Mouse (Mus musculus): Measurements from ENCODE around the gene Tap2.
"Not testable (repeated sequence)": the region's sequence is repeated elsewhere in the genome, so short reads cannot be mapped to it uniquely, and the experiment has no call there.

Tap2 gene

GRCm38 (mm10) chr17:34211746-34212365, 8.5 kb downstream of the Tap2 start:
- DNase-seq (ENCODE audit: low read depth, low spot score), result no peak

- no peak for DNase-seq (ENCODE audit: low read depth, low spot score)
Observed at GRCm38 (mm10) chr17:34213936-34214335, 10.6 kb downstream of the Tap2 start.

- DNase-seq (ENCODE audit: low read depth, low spot score), result no peak
Observed at GRCm38 (mm10) chr17:34215176-34215575, 11.8 kb downstream of the Tap2 start.

- no peak for DNase-seq (ENCODE audit: low read depth, low spot score)
Observed at GRCm38 (mm10) chr17:34217216-34217928, 14.0 kb downstream of the Tap2 start.

DNA sequence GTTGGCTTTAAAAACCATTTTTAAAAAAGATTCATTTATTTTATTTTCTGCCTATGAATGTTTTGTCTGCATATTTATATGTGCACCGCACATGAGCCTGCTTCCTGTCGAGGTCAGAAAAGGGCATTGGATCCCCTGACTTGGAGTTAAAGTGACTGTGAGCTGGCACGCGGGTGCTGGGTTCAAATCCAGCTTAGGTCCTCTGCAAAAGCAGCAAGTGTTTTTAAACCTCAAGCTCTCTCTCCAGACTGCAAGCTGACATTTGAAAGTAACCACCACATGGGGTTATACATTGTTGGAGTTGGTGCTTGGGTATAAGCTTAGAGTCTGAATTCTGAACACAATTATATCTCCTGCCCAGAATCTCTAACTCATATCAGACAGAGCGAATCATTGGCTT, 14.7 kb downstream of the Tap2 start:
- DNase-seq (ENCODE audit: low read depth, low spot score), result no peak

DNA sequence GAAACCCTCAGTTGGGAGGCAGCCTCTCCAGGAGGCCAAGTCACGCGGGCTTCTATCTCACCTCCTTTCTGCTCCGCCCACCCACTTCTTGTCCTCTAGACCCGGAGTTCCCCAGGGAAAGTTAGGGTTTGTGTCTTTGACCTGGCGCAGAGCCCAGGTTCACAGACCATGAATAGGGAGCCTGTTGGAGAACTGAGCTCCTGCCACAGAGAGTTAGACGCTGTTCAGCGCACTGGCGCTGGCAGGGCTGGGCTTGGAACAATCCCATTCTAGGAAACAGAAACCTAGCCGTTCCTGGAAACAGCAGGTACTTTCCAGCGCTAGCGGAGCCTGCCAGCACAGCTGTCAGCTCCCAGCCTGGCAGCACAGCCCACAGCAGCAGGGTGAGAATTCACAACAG, 15.3 kb downstream of the Tap2 start:
- no peak for DNase-seq (ENCODE audit: low read depth, low spot score)

- peak; percentile 50 for DNase-seq (ENCODE audit: low read depth, low spot score)
Observed at GRCm38 (mm10) chr17:34219096-34219495, 15.8 kb downstream of the Tap2 start.

GRCm38 (mm10) chr17:34219801-34220200, 16.5 kb downstream of the Tap2 start:
- DNase-seq (ENCODE audit: low read depth, low spot score), result not testable (repeated sequence)

DNA sequence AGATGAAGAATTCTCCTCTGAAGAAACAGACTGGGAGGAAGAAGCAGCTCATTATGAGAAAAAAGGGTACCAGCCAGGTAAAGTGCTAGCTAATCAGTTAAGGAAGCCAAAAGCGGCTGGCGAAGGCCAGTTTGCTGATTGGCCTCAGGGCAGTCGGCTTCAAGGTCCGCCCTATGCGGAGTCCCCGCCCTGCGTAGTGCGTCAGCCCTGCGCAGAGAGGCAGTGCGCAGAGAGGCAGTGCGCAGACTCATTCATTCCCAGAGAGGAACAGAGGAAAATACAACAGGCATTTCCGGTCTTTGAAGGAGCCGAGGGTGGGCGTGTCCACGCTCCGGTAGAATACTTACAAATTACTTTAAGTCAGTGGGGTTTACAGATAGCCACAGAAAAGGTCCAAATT, 17.1 kb downstream of the Tap2 start:
- DNase-seq (ENCODE audit: low read depth, low spot score), result not testable (repeated sequence)

DNA sequence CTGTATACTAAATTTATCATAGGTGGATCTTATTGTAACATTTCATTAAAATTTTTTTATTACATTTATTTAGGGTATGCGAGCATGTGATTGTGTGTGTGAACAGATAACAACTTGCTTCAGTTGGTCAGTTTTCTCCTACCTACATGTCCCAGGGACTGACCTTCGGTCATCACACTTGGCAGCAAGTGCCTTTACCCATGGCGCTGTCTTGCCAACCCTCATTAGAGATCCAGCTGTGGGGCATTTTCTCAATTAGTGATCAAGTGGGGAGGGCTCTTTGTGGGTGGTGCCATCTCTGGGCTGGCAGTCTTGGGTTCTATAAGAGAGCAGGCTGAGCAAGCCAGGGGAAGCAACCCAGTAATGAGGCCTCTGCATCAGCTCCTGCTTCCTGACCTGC, 21.5 kb downstream of the Tap2 start:
- no peak for DNase-seq (ENCODE audit: low read depth, low spot score)

GRCm38 (mm10) chr17:34225426-34225825, 22.1 kb downstream of the Tap2 start:
- no peak for DNase-seq (ENCODE audit: low read depth, low spot score)

DNA sequence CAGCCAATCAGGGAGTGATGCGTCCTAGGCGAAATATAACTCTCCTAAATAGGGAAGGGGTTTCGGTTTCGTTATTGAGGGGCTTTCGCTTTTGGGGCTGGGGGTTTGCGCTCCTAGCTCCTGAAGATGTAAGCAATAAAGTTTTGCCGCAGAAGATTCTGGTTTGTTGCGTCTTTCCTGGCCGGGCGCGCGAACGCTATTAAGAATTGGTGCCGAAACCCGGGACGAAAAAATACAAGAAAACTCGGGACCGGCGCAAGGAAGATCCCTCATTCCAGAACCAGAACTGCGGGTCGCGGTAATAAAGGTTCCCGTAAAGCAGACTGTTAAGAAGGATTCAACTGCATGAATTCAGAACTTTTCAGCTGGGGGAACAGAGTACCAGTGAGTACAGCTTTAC, 22.6 kb downstream of the Tap2 start:
- not testable (repeated sequence) for DNase-seq (ENCODE audit: low read depth, low spot score)

DNA sequence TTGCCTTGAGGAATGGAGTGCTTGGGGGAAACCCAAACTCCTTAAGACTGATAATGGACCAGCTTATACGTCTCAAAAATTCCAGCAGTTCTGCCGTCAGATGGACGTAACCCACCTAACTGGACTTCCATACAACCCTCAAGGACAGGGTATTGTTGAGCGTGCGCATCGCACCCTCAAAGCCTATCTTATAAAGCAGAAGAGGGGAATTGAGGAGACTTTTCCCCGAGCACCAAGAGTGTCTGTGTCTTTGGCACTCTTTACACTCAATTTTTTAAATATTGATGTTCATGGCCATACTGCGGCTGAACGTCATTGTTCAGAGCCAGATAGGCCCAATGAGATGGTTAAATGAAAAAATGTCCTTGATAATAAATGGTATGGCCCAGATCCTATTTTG, 27.6 kb downstream of the Tap2 start:
- DNase-seq (ENCODE audit: low read depth, low spot score), result not testable (repeated sequence)

DNA sequence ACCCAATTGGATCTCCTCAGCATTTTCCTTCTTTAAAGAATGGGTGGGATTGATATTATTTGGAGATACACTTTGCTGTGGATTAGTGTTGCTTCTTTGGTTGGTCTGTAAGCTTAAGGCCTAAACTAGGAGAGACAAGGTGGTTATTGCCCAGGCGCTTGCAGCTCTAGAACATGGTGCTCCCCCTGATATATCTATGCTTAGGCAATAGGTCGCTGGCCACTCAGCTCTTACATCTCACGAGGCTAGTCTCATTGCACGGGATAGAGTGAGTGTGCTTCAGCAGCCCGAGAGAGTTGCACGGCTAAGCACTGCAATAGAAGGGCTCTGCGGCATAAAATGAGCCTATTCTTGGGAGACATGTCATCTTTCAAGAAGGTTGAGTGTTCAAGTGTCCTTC, 28.7 kb downstream of the Tap2 start:
- DNase-seq (ENCODE audit: low read depth, low spot score), result not testable (repeated sequence)

- peak; percentile 92 for DNase-seq (ENCODE audit: low read depth, low spot score)
Observed at GRCm38 (mm10) chr17:34234926-34235325, 31.6 kb downstream of the Tap2 start.

GRCm38 (mm10) chr17:34236691-34237090, 33.4 kb downstream of the Tap2 start:
- DNase-seq (ENCODE audit: low read depth, low spot score), result no peak

DNA sequence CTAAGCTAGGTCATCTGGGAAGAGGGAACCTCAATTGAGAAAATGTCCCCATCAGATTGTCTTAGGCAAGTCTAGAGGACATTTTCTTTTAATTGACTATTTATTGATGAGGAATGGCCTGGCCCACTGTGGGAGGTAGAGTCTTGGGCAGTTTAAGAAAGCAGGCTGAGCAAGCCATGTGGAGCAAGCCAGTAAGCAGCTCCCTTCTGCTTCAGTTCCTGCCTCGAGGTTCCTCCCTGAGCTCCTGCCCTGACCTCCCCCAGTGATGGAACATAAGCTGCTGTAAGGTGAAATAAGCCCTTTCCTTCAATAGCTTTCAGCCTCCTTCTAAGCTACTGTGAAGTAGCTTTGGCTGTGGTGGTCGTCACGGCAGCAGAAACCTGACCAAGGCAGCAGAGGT, 34.4 kb downstream of the Tap2 start:
- DNase-seq (ENCODE audit: low read depth, low spot score), result no peak

DNA sequence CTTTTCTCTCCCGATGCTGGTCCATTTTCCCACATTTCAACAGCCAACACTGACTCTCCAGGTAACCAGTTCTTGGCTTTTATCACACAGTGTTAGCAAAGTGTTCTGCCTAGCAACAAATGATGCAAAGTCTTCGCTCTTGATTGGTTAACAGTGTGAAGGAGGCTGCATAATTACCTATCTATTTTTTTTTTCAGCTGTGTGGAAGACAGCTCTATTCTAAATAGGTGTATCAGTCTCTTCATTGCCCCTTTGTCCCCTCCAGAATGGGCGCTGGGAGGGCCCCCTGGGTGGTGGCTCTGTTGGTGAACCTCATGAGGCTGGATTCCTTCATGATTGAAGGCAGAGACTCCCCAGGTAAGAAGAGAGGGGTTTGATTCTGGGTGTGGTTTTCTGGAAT, 35.4 kb downstream of the Tap2 start, which contains the start of gene H2-Ob:
Gene H2-Ob (plus strand): TSS at position 198 of the 400 bp plus-strand sequence.
- peak; percentile 91 for DNase-seq (ENCODE audit: low read depth, low spot score)

DNA sequence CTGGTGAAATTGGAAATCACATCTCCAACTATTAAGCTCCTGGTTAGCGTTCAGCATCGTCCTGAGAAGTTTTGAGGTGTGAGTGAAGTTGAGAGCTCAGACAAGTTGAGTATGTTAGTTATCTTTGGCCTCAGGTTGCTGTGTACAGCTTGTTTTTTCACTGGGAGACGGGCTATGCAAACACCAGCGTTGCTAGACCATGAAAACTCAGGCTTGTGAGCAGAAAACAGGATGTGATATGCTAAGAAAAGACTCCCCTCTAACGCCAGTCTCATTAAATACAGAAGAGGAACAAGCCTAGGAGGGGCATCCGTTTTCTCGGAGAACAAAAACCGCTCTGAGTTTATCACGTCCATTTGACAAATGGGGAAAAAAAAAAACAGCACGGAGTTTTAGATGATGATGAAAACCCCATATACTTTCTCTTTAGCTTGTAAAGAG, 36.3 kb downstream of the Tap2 start:
- DNase-seq (ENCODE audit: low read depth, low spot score), result peak; percentile 88

DNA sequence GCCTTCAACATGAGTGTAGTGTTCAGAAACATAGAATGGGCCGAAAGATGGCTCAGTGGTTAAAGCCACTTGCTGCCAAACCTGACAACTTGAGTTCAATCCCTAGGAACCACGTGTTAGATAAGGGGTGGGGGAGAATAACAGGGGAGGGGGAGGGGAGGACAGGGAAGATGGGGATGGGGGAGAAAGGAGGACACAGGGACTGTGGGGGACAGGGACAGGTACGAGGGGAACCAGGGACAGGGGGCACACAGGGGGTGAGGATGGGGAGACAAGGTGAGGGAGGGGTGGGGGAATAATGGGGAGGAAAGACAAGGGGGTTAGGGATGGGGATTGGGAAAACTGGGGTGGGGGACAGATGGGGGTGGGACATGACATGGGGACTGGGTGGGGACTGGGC, 37.0 kb downstream of the Tap2 start:
- no peak for DNase-seq (ENCODE audit: low read depth, low spot score)

GRCm38 (mm10) chr17:34240916-34241315, 37.6 kb downstream of the Tap2 start:
- DNase-seq (ENCODE audit: low read depth, low spot score), result no peak

DNA sequence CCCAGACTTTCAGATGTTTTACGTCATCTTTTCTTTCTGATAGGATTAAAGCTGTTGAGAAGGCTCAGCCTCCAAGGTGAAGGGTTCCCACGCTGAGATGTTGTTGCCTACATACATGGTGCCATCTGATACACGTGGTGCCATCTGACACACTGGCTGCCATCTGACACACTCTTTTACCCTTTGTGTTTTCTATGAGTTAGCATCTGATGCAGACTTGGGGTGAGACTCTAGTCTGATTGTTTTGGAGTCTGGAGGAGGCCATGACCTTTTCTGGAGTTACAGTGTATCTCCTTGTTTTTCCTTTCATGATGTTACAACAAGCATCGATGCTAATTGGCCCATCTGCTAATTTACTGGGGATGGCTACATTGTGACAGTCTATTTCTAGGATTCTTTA, 41.3 kb downstream of the Tap2 start:
- no peak for DNase-seq (ENCODE audit: low read depth, low spot score)

GRCm38 (mm10) chr17:34247047-34247446, 43.7 kb downstream of the Tap2 start:
- DNase-seq (ENCODE audit: low read depth, low spot score), result peak; percentile 43
